Comparison of ENCODE assay signal across 19 mouse cellular contexts in the genomic region with DNA sequence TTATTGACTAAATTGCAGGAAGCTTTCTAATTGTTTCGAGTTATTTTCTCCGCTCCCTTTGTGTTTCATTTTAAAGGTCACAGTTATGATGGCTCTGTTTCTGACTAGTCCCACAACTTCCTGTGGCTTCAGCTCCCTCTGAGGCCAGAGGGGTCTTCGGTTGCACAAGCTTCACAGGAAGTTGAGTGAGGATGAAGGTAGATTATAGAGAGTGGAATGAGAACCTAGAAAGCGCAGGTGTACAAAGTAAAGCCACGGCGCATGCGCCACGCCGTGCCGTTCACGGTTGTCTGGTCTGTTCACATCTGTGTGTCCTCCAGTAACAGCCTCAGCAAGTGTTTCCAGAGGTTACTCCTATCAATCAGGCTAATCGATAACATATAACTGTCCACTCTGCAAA. TPM values are rescaled to one million over a fixed set of nuclear protein-coding genes. Genes with fewer than 3 reads are reported as not detected.
DNase-seq lines count a peak whose midpoint lies in the region; ATAC-seq lines count a peak whose summit lies in the region.
"Had no signal": no experiment of that assay in that cellular context is flagged by ENCODE, and none has a peak within 500 bp of the region (broad histone marks: within the 10 kb centered on the region; RNA-seq: fewer than 3 reads in every experiment).

No protein-coding gene starts in this region.

- ATAC-seq in CD4-positive, CD25-positive, alpha-beta regulatory T cell, adult 4 months, result peak; percentile 37
- 0 out of 2 replicates have a peak, but pooled peaks have one; percentile 31 for ATAC-seq in megakaryocyte progenitor cell, adult 5-6 weeks (replicated peaks; ENCODE audit: poor library complexity)
- ATAC-seq: forebrain, embryonic 13.5 days; intestine, postnatal 0 days; midbrain, embryonic 13.5 days had no signal

- peak; percentile 24 for DNase-seq in CD4-positive helper T cell, adult 2 months (ENCODE audit: low read depth, low spot score)
- DNase-seq in thymus, postnatal 25 days, result peak; percentile 21
- DNase-seq in c-Kit-positive CD71-positive TER-119-positive erythroid progenitor cells, embryonic 14.5 days (ENCODE audit: low spot score), result no peak
- DNase-seq in frontal cortex, postnatal 10 days (ENCODE audit: low spot score in 2 of 2), result no peak
- no peak for DNase-seq in cerebellum, adult 9-10 months
- DNase-seq: adrenal gland, postnatal 36 days; cerebellum, adult 8-10 months; cerebellum, postnatal 36 days; gastrocnemius, postnatal 36 days; heart, postnatal 36 days; kidney, adult 9 months; kidney, postnatal 10 days; right cerebral cortex, adult 18-20 months; spleen, adult 18-20 months had no signal

RNA-seq across cellular contexts. Expression of a gene that starts 43.2 kb away (rescaled TPM):
- 1 to 10 TPM; 8.7 to 9.1 TPM for polyA plus RNA-seq in CD4-positive, CD25-positive, alpha-beta regulatory T cell, adult 4 months (2017; shearing (Covaris generic))
- 157 TPM in 2 replicates for total RNA-seq in megakaryocyte progenitor cell, adult 5-6 weeks (2015)
- total RNA-seq in megakaryocyte progenitor cell, adult 5-6 weeks (2017), result 32.4 and 33.8 TPM in 2 replicates

Comparison
In these comparisons a context has a peak if more than half of its experiments do, and no peak if none do; other contexts are left out.
1. DNase-seq: peak in CD4-positive helper T cell, adult 2 months (single experiment) and thymus, postnatal 25 days (single experiment); none in c-Kit-positive CD71-positive TER-119-positive erythroid progenitor cells, embryonic 14.5 days (single experiment), frontal cortex, postnatal 10 days (0 of 2) and cerebellum, adult 9-10 months (single experiment).